Mouse (Mus musculus): ENCODE measurements around the gene Flad1.

- no peak for TF ChIP-seq CTCF (IDR thresholded peaks at IDR 0.05; ENCODE audit: extremely low read depth, insufficient read length, insufficient replicate concordance, low read depth, low read length)
- no peak for TF ChIP-seq POLR2A (IDR thresholded peaks at IDR 0.05; ENCODE audit: low read depth, low read length)
These were observed 14.2 kb upstream of the Flad1 start for GRCm38 (mm10) chr3:89425876-89426275.

Data from small intestine, adult 2 months (tissue).